Mouse (Mus musculus) hematopoietic multipotent progenitor cell, adult 10-12 weeks (in vitro differentiated cells): Measurements from ENCODE around the gene Spag8. TPM values are rescaled to one million over a fixed set of nuclear protein-coding genes. Genes with fewer than 3 reads are reported as not detected.

Experiments
- polyA plus RNA-seq: library from polyadenylated mRNA; stranded (reverse); fragments of >175 nt; gene quantifications from 2 replicates; pipeline ENCODE4 v1.2.3, GENCODE M21; 2012; ENCODE audit warnings: low replicate concordance

The Spag8 gene
- polyA plus RNA-seq: 0.47 TPM in 1 of 2 replicates, not detected in the other

DNA sequence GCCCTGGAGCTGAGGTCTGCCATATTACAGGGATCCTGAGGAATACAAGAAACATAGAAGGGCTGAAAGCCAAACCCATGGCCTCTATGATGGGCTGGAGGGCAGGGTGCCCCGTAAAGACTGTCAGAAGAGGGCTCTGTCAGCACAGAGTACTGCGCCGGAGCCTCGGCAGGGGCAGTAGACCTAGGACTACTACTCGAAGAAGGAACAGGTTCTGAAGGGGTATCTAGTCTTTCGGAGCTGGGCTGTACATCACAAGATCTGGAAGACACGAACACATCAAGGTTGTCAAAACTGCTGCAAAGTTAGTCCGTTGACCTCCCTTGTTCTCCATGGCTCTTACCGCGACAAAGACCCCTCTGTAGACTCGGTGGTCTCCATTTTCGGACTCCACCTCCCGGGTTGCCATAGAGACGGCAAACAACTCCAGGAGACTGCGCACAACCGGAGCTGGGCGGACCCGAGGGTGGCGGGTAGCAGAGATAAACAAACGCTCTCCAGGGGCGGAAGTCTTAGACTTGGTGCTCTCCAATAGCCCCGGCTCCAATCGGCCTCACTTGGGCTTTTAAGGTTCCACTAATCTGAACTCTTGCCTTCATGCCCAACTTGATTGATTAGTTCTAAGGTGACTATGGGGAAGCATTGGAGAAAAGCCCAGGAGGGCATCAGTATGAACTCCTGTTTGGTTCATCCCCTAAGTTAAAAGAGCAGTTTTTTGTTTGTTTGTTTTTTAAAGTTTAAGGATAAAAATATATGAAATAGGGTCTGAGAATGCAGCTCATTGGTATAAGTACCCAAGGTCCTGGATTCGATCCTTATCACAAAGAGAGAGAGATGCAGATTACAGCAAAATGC is at the start of gene Spag8:
Spag8 (minus strand) TSS at position 434 of the 855 bp plus-strand sequence.

DNA sequence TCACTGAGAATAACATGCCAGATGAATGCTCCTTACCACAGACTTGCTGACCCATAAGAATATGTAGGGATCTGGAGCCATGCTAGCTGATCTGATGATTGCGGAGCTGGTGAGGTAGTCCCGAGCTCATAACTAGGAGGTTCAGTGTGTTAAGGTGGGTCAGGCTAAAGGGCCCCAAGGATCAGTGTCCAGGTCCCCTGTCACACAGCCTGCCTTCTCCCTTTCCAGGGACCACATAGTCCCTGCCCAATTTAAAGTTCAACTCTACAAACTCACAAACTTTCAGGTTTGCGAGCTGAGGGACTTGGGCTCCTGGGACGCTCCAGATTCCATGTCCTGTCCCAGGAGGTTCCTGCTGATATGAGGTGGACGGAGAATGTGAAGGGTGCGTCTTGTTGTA is 47.3 kb upstream of the Spag8 start, which contains the start of gene Olfr70:
Olfr70 (minus strand) TSS at position 101 of the 400 bp plus-strand sequence.

DNA sequence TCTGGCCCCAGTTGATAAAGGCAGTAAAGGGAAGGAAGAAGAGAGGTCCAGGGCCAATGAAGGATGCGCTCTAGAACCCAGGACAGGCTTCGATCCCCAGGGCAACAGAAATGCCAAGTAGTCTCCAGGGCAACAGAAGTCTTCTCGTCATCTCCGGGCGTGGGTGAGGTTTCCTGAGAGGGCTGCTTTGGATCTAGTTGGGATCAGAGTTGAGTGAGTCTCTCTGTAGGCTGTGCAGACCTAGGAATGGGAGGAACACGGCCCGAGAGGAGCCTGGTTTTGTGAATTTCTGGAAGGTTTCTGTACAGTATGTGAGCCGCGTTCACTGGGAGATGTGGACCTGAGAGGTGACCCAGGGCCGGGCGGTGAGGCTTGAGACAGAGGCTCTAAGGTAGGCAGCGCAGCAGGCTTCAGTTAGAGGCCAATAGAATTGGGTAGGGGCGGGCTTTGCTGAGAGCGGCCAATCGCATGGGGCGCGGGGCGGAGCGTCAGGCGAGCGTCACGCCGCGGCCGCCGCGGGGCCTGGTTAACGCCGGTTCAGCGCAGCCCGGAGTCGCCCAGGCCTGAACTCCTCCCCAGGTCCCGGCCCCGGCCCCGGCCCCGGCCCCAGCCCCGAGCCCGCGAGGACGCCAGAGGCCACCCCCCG is 15.5 kb upstream of the Spag8 start, which contains the start of the genes Tmem8b and Fam221b:
Tmem8b (plus strand) TSS at position 190 of the 646 bp plus-strand sequence.
Fam221b (minus strand) TSS at position 364 of the 646 bp plus-strand sequence.

DNA sequence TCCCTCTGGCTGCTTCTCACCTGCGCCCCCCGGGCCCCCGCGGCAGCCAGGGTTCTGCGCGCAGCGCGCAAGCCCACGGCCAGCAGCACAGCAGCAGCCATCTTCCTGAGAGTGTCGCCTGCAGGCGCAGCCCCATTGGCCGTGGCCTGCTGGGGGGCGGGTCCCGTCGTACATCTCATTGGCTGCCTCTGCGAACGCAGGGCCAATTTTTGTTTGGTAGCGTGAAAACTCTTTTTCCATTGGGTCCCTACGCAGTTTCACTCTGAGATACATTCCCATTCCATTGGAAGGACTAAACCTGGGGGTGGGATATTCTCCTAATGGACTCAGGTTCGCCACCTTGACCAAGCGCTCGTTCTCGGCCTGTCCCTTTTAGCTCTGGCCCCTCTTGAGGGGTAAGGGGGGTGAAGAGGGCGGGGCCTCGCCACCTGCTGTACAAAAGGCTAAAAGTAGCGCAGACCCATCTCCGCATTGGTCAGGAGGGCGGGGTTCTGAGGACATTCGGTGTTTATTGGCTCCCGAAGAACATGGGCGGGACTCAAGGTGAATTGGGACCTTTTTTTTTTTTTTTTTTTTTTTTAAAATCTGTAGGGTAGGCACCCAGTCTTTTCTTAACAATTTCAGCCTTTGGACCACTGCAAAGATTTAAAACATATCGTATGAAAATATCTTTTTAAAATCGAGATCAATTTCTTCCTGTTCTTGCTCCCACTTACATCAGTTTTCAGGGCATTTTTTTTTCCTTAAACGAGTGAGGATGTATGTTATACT is 3.1 kb upstream of the Spag8 start, which contains the start of gene Hint2:
Hint2 (minus strand) TSS at position 128 of the 771 bp plus-strand sequence.

DNA sequence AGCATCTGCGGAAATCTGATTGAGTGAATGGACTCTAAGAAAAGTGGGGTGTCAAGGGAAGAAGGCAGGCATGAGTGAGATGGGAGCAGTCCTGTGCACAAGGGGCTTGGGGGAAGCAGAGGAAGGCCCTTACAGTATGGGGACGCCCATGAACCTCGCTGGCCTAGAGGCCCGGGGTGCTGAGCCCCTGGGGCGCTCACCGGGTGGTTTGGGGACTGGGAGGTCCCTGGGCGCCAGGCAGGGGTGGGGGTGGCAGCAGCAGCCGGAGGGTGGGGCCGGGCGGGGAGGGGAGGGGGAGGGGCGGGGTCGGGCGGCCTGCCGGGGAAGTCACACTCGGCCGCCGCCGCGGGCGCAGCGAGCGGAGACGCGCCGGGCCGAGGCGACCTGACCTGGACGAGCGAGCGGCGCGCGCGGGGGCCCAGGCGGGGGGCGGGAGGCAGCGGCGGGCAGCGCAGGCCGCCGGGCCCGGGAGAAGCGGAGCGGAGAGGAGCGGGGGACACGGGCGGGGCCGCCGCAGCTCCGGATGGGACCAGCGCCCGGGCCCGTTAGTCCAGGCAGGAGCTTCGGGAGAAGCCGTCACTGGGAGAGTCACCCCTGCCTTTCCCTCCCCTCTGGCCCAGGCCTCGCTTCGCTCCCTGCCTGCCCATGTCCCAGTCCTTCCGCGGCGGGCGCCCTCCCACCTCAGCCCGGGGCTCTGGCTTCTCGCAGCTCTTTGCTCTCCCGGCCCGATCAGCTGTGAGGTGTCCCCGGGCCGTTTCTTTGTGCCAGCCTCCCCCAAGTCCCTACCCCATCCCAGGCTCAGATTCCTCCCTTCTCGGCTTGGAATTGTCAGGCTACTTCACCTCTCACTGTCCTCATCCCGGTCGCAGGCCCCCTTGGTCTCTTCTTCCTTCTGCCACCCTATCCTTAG is 22.1 kb downstream of the Spag8 start, which contains the start of gene Npr2:
Npr2 (plus strand) TSS at position 890 of the 910 bp plus-strand sequence.

Other genes starting within 250 kb of the Spag8 start
- gene Fam166b, start 224.5 kb downstream of the Spag8 start, polyA plus RNA-seq: not detected in 2 replicates
- 138 and 197 TPM in 2 replicates for gene Tesk1, start 211.7 kb downstream of the Spag8 start, polyA plus RNA-seq
- 75.3 and 370 TPM in 2 replicates for gene Cd72, start 199.0 kb downstream of the Spag8 start, polyA plus RNA-seq
- 28.2 and 68.1 TPM in 2 replicates for gene Sit1, start 169.9 kb downstream of the Spag8 start, polyA plus RNA-seq
- gene Ccdc107, start 160.7 kb downstream of the Spag8 start, polyA plus RNA-seq: 85.7 and 181 TPM in 2 replicates
- 1.9 and 5.7 TPM in 2 replicates for gene Arhgef39, start 153.9 kb downstream of the Spag8 start, polyA plus RNA-seq
- 0.90 TPM in 1 of 2 replicates, not detected in the other for gene Car9, start 146.6 kb downstream of the Spag8 start, polyA plus RNA-seq
- 1.2 and 1.9 TPM in 2 replicates for gene Tpm2, start 129.8 kb downstream of the Spag8 start, polyA plus RNA-seq
- 4.0 and 5.4 TPM in 2 replicates for gene Creb3, start 91.3 kb downstream of the Spag8 start, polyA plus RNA-seq
- gene Tln1, start 90.9 kb downstream of the Spag8 start, polyA plus RNA-seq: 255 and 288 TPM in 2 replicates
- 21.3 and 132 TPM in 2 replicates for gene Rgp1, start 74.9 kb downstream of the Spag8 start, polyA plus RNA-seq
- gene Gba2, start 74.7 kb downstream of the Spag8 start, polyA plus RNA-seq: 19.2 and 22.4 TPM in 2 replicates
- gene Msmp, start 69.1 kb downstream of the Spag8 start, polyA plus RNA-seq: 0.22 TPM in 1 of 2 replicates, not detected in the other
- 0.38 and 0.63 TPM in 2 replicates for gene Npr2, start 21.7 kb downstream of the Spag8 start, polyA plus RNA-seq
- gene Hint2, start 2.9 kb upstream of the Spag8 start, polyA plus RNA-seq: 27.8 and 37.0 TPM in 2 replicates
- 4.0 and 9.5 TPM in 2 replicates for gene Tmem8b, start 15.4 kb upstream of the Spag8 start, polyA plus RNA-seq
- gene Fam221b, start 15.6 kb upstream of the Spag8 start, polyA plus RNA-seq: 0.04 and 0.05 TPM in 2 replicates
- gene Olfr70, start 47.2 kb upstream of the Spag8 start, polyA plus RNA-seq: not detected in 2 replicates
- not detected in 2 replicates for gene Olfr71, start 56.7 kb upstream of the Spag8 start, polyA plus RNA-seq
- not detected in 2 replicates for gene Hrct1, start 73.6 kb upstream of the Spag8 start, polyA plus RNA-seq
- not detected in 2 replicates for gene Spaar, start 76.4 kb upstream of the Spag8 start, polyA plus RNA-seq
- gene Olfr159, start 117.4 kb upstream of the Spag8 start, polyA plus RNA-seq: not detected in 2 replicates
- not detected in 2 replicates for gene Olfr156, start 170.3 kb upstream of the Spag8 start, polyA plus RNA-seq
- gene Olfr157, start 186.6 kb upstream of the Spag8 start, polyA plus RNA-seq: not detected in 2 replicates
- gene Olfr155, start 198.0 kb upstream of the Spag8 start, polyA plus RNA-seq: not detected in 2 replicates
- gene Reck, start 221.9 kb upstream of the Spag8 start, polyA plus RNA-seq: 0.17 and 0.44 TPM in 2 replicates